In the genomic region with DNA sequence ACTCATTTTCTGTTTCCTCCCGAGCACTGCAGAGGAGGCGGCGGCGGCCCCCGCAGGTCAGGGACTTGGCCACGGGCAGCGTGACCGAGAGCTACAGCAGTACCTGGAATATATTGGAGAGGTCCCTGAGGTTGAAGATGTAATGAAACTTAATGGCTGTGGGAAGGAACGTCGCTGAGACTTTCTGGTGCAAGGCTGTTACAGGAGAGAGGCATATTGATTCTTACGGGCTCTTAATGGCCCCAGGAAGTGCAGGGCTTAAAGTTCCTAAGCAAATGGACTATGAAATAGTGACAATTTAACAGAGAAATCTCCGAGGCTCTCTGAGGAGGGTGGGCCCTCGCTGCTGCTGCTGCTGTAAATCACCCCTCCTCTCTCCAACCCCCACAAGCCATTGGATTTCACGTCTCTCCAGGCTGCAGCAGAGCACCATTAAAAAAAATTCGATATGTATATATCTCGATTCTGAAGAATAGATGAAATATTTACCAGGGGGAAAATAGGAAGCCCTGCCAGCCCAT, we compare ENCODE assay signal across 31 mouse cellular contexts.
A peak's percentile ranks its signal among the peaks of the same experiment; 100 is the strongest.
DNase-seq lines count a peak whose midpoint lies in the region; ATAC-seq and TF ChIP-seq lines count a peak whose summit lies in the region.
"Had no signal": no experiment of that assay in that cellular context is flagged by ENCODE, and none has a peak within 500 bp of the region (broad histone marks: within the 10 kb centered on the region; RNA-seq: fewer than 3 reads in every experiment).

No protein-coding gene starts in this region.

- no peak for TF ChIP-seq CTCF in midbrain, postnatal 0 days (IDR thresholded peaks at IDR 0.05)
- no peak for TF ChIP-seq CTCF in hindbrain, postnatal 0 days (IDR thresholded peaks at IDR 0.05; ENCODE audit: low read depth)

- H3K9me3 ChIP-seq in kidney, embryonic 14.5 days (ENCODE audit: control insufficient read depth, low read length): no peaks in the 10 kb centered on the region
- H3K9me3 ChIP-seq in midbrain, postnatal 0 days (ENCODE audit: low read length): no peaks in the 10 kb centered on the region
- no peaks in the 10 kb centered on the region for H3K9me3 ChIP-seq in midbrain, embryonic 13.5 days
- no peaks in the 10 kb centered on the region for H3K9me3 ChIP-seq in hindbrain, postnatal 0 days (ENCODE audit: low read length)
- H3K9me3 ChIP-seq: embryonic facial prominence, embryonic 13.5 days; forebrain, embryonic 10.5 days; forebrain, embryonic 15.5 days; limb, embryonic 12.5 days; liver, embryonic 15.5 days; midbrain, embryonic 10.5 days had no signal

- H3K4me1 ChIP-seq in kidney, embryonic 14.5 days (ENCODE audit: control insufficient read depth, insufficient read depth, low read length): peaks cover 28% of the 10 kb centered on the region
- no peaks in the 10 kb centered on the region for H3K4me1 ChIP-seq in midbrain, postnatal 0 days (ENCODE audit: insufficient read depth, low read length)
- 0 out of 2 replicates have a peak, but pooled peaks cover 10% of the 10 kb centered on the region for H3K4me1 ChIP-seq in midbrain, embryonic 13.5 days (replicated peaks)
- H3K4me1 ChIP-seq in hindbrain, postnatal 0 days (ENCODE audit: insufficient read depth, low read length): no peaks in the 10 kb centered on the region
- H3K4me1 ChIP-seq: forebrain, embryonic 15.5 days; liver, embryonic 15.5 days had no signal

- H3K4me3 ChIP-seq in kidney, embryonic 14.5 days (ENCODE audit: low read length): no peak overlapping the region
- H3K4me3 ChIP-seq in midbrain, postnatal 0 days (ENCODE audit: low read depth, low read length): no peak overlapping the region
- no peak overlapping the region for H3K4me3 ChIP-seq in midbrain, embryonic 13.5 days (replicated peaks)
- no peak overlapping the region for H3K4me3 ChIP-seq in hindbrain, postnatal 0 days (ENCODE audit: low read length)
- H3K4me3 ChIP-seq: embryonic facial prominence, embryonic 13.5 days; forebrain, embryonic 10.5 days; forebrain, embryonic 15.5 days; limb, embryonic 12.5 days; liver, embryonic 15.5 days; midbrain, embryonic 10.5 days; myocyte had no signal

- H3K4me2 ChIP-seq in kidney, embryonic 14.5 days (replicated peaks; ENCODE audit: low read depth, low read length): peak overlapping the region; percentile 17; the same call in 1 of the 2 replicates
- H3K4me2 ChIP-seq in midbrain, postnatal 0 days (ENCODE audit: low read depth, low read length, poor library complexity, severe bottlenecking): no peak overlapping the region
- H3K4me2 ChIP-seq in midbrain, embryonic 13.5 days (replicated peaks): no peak overlapping the region
- no peak overlapping the region for H3K4me2 ChIP-seq in hindbrain, postnatal 0 days (ENCODE audit: low read depth, low read length)
- H3K4me2 ChIP-seq: embryonic facial prominence, embryonic 13.5 days; forebrain, embryonic 15.5 days; heart, embryonic 11.5 days; limb, embryonic 12.5 days; liver, embryonic 15.5 days; lung, embryonic 14.5 days had no signal

- H3K36me3 ChIP-seq in kidney, embryonic 14.5 days (ENCODE audit: control insufficient read depth, insufficient read depth, low read length): no peaks in the 10 kb centered on the region
- no peaks in the 10 kb centered on the region for H3K36me3 ChIP-seq in midbrain, postnatal 0 days (ENCODE audit: insufficient read depth, low read length)
- no peaks in the 10 kb centered on the region for H3K36me3 ChIP-seq in midbrain, embryonic 13.5 days
- no peaks in the 10 kb centered on the region for H3K36me3 ChIP-seq in hindbrain, postnatal 0 days (ENCODE audit: insufficient read depth, low read length)
- H3K36me3 ChIP-seq: embryonic facial prominence, embryonic 13.5 days; forebrain, embryonic 10.5 days; forebrain, embryonic 15.5 days; limb, embryonic 12.5 days; liver, embryonic 15.5 days; midbrain, embryonic 10.5 days had no signal

- WGBS in kidney, embryonic 14.5 days: 21% methylated on average over 16 of the region's 16 CpGs
- 75% methylated on average over 16 of the region's 16 CpGs for WGBS in midbrain, postnatal 0 days
- 86% methylated on average over 16 of the region's 16 CpGs for WGBS in midbrain, embryonic 13.5 days
- WGBS in hindbrain, postnatal 0 days: 71% methylated on average over 16 of the region's 16 CpGs

- H3K9ac ChIP-seq in kidney, embryonic 14.5 days (ENCODE audit: low read depth, low read length): no peak overlapping the region
- no peak overlapping the region for H3K9ac ChIP-seq in midbrain, postnatal 0 days (replicated peaks; ENCODE audit: low read length, poor library complexity, severe bottlenecking)
- H3K9ac ChIP-seq in midbrain, embryonic 13.5 days (replicated peaks): no peak overlapping the region
- no peak overlapping the region for H3K9ac ChIP-seq in hindbrain, postnatal 0 days (replicated peaks; ENCODE audit: low read length)
- H3K9ac ChIP-seq: embryonic facial prominence, embryonic 13.5 days; forebrain, embryonic 15.5 days; limb, embryonic 12.5 days; liver, embryonic 15.5 days; lung, embryonic 14.5 days had no signal

- H3K27me3 ChIP-seq in kidney, embryonic 14.5 days (ENCODE audit: control insufficient read depth, insufficient read depth, low read length): no peaks in the 10 kb centered on the region
- H3K27me3 ChIP-seq in midbrain, postnatal 0 days (ENCODE audit: insufficient read depth, low read length): no peaks in the 10 kb centered on the region
- no peaks in the 10 kb centered on the region for H3K27me3 ChIP-seq in midbrain, embryonic 13.5 days
- no peaks in the 10 kb centered on the region for H3K27me3 ChIP-seq in hindbrain, postnatal 0 days (ENCODE audit: insufficient read depth, low read length)
- H3K27me3 ChIP-seq: embryonic facial prominence, embryonic 13.5 days; forebrain, embryonic 15.5 days; liver, embryonic 15.5 days had no signal

- ATAC-seq in kidney, embryonic 14.5 days (ENCODE audit: low FRiP score, low TSS enrichment): no peak
- ATAC-seq in midbrain, postnatal 0 days (ENCODE audit: low FRiP score): no peak
- ATAC-seq in midbrain, embryonic 13.5 days: no peak
- 0 out of 2 replicates have a peak, but pooled peaks have one; percentile 16 for ATAC-seq in hindbrain, postnatal 0 days
- ATAC-seq: forebrain, embryonic 15.5 days; inflammation-experienced regulatory T-cells, adult 6 months; midbrain, embryonic 16.5 days; Patski had no signal

- no peak for DNase-seq in kidney, postnatal 25 days
- DNase-seq in midbrain, postnatal 0 days (ENCODE audit: low spot score): peak; percentile 35
- no peak for DNase-seq in hindbrain, postnatal 0 days (ENCODE audit: low spot score)
- DNase-seq in cerebellum, adult 11-12 months: no peak
- no peak for DNase-seq in cerebellum, postnatal 10 days
- DNase-seq: adrenal gland, postnatal 10 days; cerebellum, adult 11 months; cerebellum, adult 9-11 months; gastrocnemius, postnatal 25 days; heart, adult 11 months; heart, postnatal 36 days; kidney, adult 11 months; kidney, postnatal 36 days; lung, embryonic 14.5 days; lung, postnatal 14 days; right cerebral cortex, postnatal 4 days; thymus, adult 2 months; thymus, postnatal 4 days had no signal

- H3K27ac ChIP-seq in kidney, embryonic 14.5 days (ENCODE audit: low read depth, low read length): peak overlapping the region; percentile 30; the same call in 1 of the 2 replicates
- no peak overlapping the region for H3K27ac ChIP-seq in midbrain, postnatal 0 days (ENCODE audit: low read depth, low read length)
- no peak overlapping the region for H3K27ac ChIP-seq in midbrain, embryonic 13.5 days
- H3K27ac ChIP-seq in hindbrain, postnatal 0 days: no peak overlapping the region; the same call in 1 of the 2 replicates
- H3K27ac ChIP-seq: embryonic facial prominence, embryonic 13.5 days; forebrain, embryonic 10.5 days; forebrain, embryonic 15.5 days; limb, embryonic 12.5 days; liver, embryonic 15.5 days; midbrain, embryonic 10.5 days had no signal
